Mouse (Mus musculus): ENCODE data around the gene Bcl11a.

Bcl11a gene

GRCm38 (mm10) chr11:24079392-24080391 is 1.8 kb downstream of the Bcl11a start:
- peak; percentile 21 to 44 for DNase-seq (ENCODE audit: low spot score in 2 of 2)

- peak; percentile 41 to 51 for DNase-seq (ENCODE audit: low spot score in 2 of 2)
Measured at GRCm38 (mm10) chr11:24080541-24080940, 2.7 kb downstream of the Bcl11a start.

GRCm38 (mm10) chr11:24081016-24081686 is 3.3 kb downstream of the Bcl11a start:
- DNase-seq (ENCODE audit: low spot score in 2 of 2) = peak; percentile 52 to 66

- peak; percentile 35 to 53 for DNase-seq (ENCODE audit: low spot score in 2 of 2)
Measured at GRCm38 (mm10) chr11:24081687-24082384, 4.0 kb downstream of the Bcl11a start.

- DNase-seq (ENCODE audit: low spot score in 2 of 2) = no peak
Measured at GRCm38 (mm10) chr11:24082385-24083075, 4.7 kb downstream of the Bcl11a start.

GRCm38 (mm10) chr11:24083076-24083405 is 5.2 kb downstream of the Bcl11a start:
- DNase-seq (ENCODE audit: low spot score in 2 of 2) = no peak

GRCm38 (mm10) chr11:24083423-24083822 is 5.6 kb downstream of the Bcl11a start:
- no peak for DNase-seq (ENCODE audit: low spot score in 2 of 2)

- no peak for DNase-seq (ENCODE audit: low spot score in 2 of 2)
Measured at GRCm38 (mm10) chr11:24084077-24084476, 6.2 kb downstream of the Bcl11a start.

- DNase-seq (ENCODE audit: low spot score in 2 of 2) = no peak
Measured at GRCm38 (mm10) chr11:24084590-24084989, 6.7 kb downstream of the Bcl11a start.

GRCm38 (mm10) chr11:24085986-24086385 is 8.1 kb downstream of the Bcl11a start:
- no peak for DNase-seq (ENCODE audit: low spot score in 2 of 2)

- no peak for DNase-seq (ENCODE audit: low spot score in 2 of 2)
Measured at GRCm38 (mm10) chr11:24087069-24087468, 9.2 kb downstream of the Bcl11a start.

- no peak for DNase-seq (ENCODE audit: low spot score in 2 of 2)
Measured at GRCm38 (mm10) chr11:24090443-24090842, 12.6 kb downstream of the Bcl11a start.

GRCm38 (mm10) chr11:24091393-24092080 is 13.7 kb downstream of the Bcl11a start:
- no peak for DNase-seq (ENCODE audit: low spot score in 2 of 2)

- DNase-seq (ENCODE audit: low spot score in 2 of 2) = no peak
Measured at GRCm38 (mm10) chr11:24092618-24093017, 14.8 kb downstream of the Bcl11a start.

- no peak for DNase-seq (ENCODE audit: low spot score in 2 of 2)
Measured at GRCm38 (mm10) chr11:24094086-24094487, 16.2 kb downstream of the Bcl11a start.

- DNase-seq (ENCODE audit: low spot score in 2 of 2) = no peak
Measured at GRCm38 (mm10) chr11:24095236-24095635, 17.4 kb downstream of the Bcl11a start.

GRCm38 (mm10) chr11:24095656-24096353 is 17.9 kb downstream of the Bcl11a start:
- DNase-seq (ENCODE audit: low spot score in 2 of 2) = no peak

- no peak for DNase-seq (ENCODE audit: low spot score in 2 of 2)
Measured at GRCm38 (mm10) chr11:24096483-24096882, 18.6 kb downstream of the Bcl11a start.

GRCm38 (mm10) chr11:24097026-24097425 is 19.2 kb downstream of the Bcl11a start:
- DNase-seq (ENCODE audit: low spot score in 2 of 2) = no peak

GRCm38 (mm10) chr11:24098069-24098468 is 20.2 kb downstream of the Bcl11a start:
- no peak for DNase-seq (ENCODE audit: low spot score in 2 of 2)

All from spleen, postnatal 14 days (tissue).